Mouse (Mus musculus) C2C12 (cell line): ENCODE measurements around the gene Oit1.

Source experiments
- CEBPB ChIP-seq: IDR thresholded peaks from one replicate; pipeline ENCODE4 v1.6.1; 2011; ENCODE audit warnings: low read depth, mild to moderate bottlenecking, control low read depth, moderate library complexity
- CTCF ChIP-seq: IDR thresholded peaks from one replicate; pipeline ENCODE4 v1.5.1; 2011; ENCODE audit not compliant: control insufficient read depth, insufficient read depth, insufficient read length
- FOSL1 ChIP-seq: IDR thresholded peaks from one replicate; pipeline ENCODE4 v1.8.0; 2011; ENCODE audit warnings: mild to moderate bottlenecking, low read length; ENCODE audit not compliant: poor library complexity, insufficient read depth, severe bottlenecking
- MAX ChIP-seq: IDR thresholded peaks from one replicate; pipeline ENCODE4 v1.6.1; 2011; ENCODE audit warnings: mild to moderate bottlenecking, control low read depth
- MYOD1 ChIP-seq: IDR thresholded peaks from one replicate; pipeline ENCODE4 v1.6.1; 2011; ENCODE audit warnings: low read depth; ENCODE audit not compliant: control insufficient read depth, insufficient read length
- MYOG ChIP-seq: IDR thresholded peaks from one replicate; pipeline ENCODE4 v1.6.1; 2011; ENCODE audit not compliant: control insufficient read depth, insufficient read length; ENCODE audit errors: extremely low read depth
- USF1 ChIP-seq: IDR thresholded peaks from one replicate; pipeline ENCODE4 v1.6.1; 2011; ENCODE audit warnings: low read depth, mild to moderate bottlenecking, control low read depth, moderate library complexity

GRCm38 (mm10) chr14:8309621-8310141 lies 68.9 kb downstream of the Oit1 start:
- TF ChIP-seq USF1, result no peak
- no peak for TF ChIP-seq CTCF
- no peak for TF ChIP-seq MAX
- TF ChIP-seq FOSL1, result no peak
- no peak for TF ChIP-seq MYOD1
- no peak for TF ChIP-seq MYOG
- no peak for TF ChIP-seq CEBPB
